Mouse (Mus musculus) A20 (cell line): ENCODE results near the gene Ncam1.

Experiments
- DNase-seq: peaks from one replicate; pipeline ENCODE4 v3.0.0-alpha.2; 2011; ENCODE audit warnings: low read depth, low spot score

Gene Ncam1

GRCm38 (mm10) chr9:49755214-49755613 is 43.5 kb downstream of the Ncam1 start:
- no peak for DNase-seq

- no peak for DNase-seq
These were observed 47.3 kb downstream of the Ncam1 start for GRCm38 (mm10) chr9:49751466-49751865.

- no peak for DNase-seq
These were observed 52.5 kb downstream of the Ncam1 start for GRCm38 (mm10) chr9:49746176-49746575.

GRCm38 (mm10) chr9:49745696-49746095 is 53.0 kb downstream of the Ncam1 start:
- no peak for DNase-seq

GRCm38 (mm10) chr9:49744286-49744685 is 54.4 kb downstream of the Ncam1 start:
- no peak for DNase-seq

- no peak for DNase-seq
These were observed 58.8 kb downstream of the Ncam1 start for GRCm38 (mm10) chr9:49739935-49740334.

GRCm38 (mm10) chr9:49738546-49738945 is 60.2 kb downstream of the Ncam1 start:
- DNase-seq, result no peak

- DNase-seq, result no peak
These were observed 61.6 kb downstream of the Ncam1 start for GRCm38 (mm10) chr9:49737166-49737565.

GRCm38 (mm10) chr9:49734348-49735007 is 64.2 kb downstream of the Ncam1 start:
- no peak for DNase-seq

GRCm38 (mm10) chr9:49733726-49734125 is 65.0 kb downstream of the Ncam1 start:
- no peak for DNase-seq

GRCm38 (mm10) chr9:49729479-49729878 is 69.2 kb downstream of the Ncam1 start:
- DNase-seq, result no peak

- DNase-seq, result no peak
These were observed 70.5 kb downstream of the Ncam1 start for GRCm38 (mm10) chr9:49728211-49728610.

GRCm38 (mm10) chr9:49722765-49723164 is 76.0 kb downstream of the Ncam1 start:
- no peak for DNase-seq

GRCm38 (mm10) chr9:49715121-49715520 is 83.6 kb downstream of the Ncam1 start:
- no peak for DNase-seq

- DNase-seq, result no peak
These were observed 84.6 kb downstream of the Ncam1 start for GRCm38 (mm10) chr9:49714091-49714490.

- no peak for DNase-seq
These were observed 91.1 kb downstream of the Ncam1 start for GRCm38 (mm10) chr9:49707646-49708045.

- no peak for DNase-seq
These were observed 94.3 kb downstream of the Ncam1 start for GRCm38 (mm10) chr9:49704196-49704967.

GRCm38 (mm10) chr9:49695371-49695770 is 103.4 kb downstream of the Ncam1 start:
- no peak for DNase-seq

- DNase-seq, result no peak
These were observed 105.9 kb downstream of the Ncam1 start for GRCm38 (mm10) chr9:49692791-49693190.

- no peak for DNase-seq
These were observed 107.4 kb downstream of the Ncam1 start for GRCm38 (mm10) chr9:49691344-49691743.

- DNase-seq, result no peak
These were observed 115.0 kb downstream of the Ncam1 start for GRCm38 (mm10) chr9:49683566-49684273.

GRCm38 (mm10) chr9:49681848-49682469 is 116.8 kb downstream of the Ncam1 start:
- no peak for DNase-seq
